Mouse (Mus musculus): ENCODE results near the gene Mab21l1. TPM values are rescaled to one million over a fixed set of nuclear protein-coding genes. Genes with fewer than 3 reads are reported as not detected.

Mab21l1 gene
- polyA plus RNA-seq, 1 experiment, result 0.11 TPM

GRCm38 (mm10) chr3:55784101-55784500 lies 1.8 kb downstream of the Mab21l1 start:
- Histone ChIP-seq H3K4me3 (ENCODE audit: low read depth, low read length) (no peak overlapping the region), H3K27ac (ENCODE audit: insufficient read depth, low read depth, low read length) (no peak overlapping the region), H3K27me3 (ENCODE audit: control insufficient read depth, insufficient read depth, low read length) (peaks cover 6% of the 10 kb centered on the region), H3K4me1 (ENCODE audit: control insufficient read depth, insufficient read depth, insufficient read length, low read length) (no peaks in the 10 kb centered on the region; the same call in 1 of the 2 replicates), H3K36me3 (ENCODE audit: control insufficient read depth, insufficient read depth, low read length) (no peaks in the 10 kb centered on the region)
- WGBS, result 67% methylated on average over 7 of the region's 7 CpGs
- TF ChIP-seq POLR2A (IDR thresholded peaks at IDR 0.05; ENCODE audit: low read depth, low read length) (no peak), CTCF (IDR thresholded peaks at IDR 0.05; ENCODE audit: extremely low read depth, insufficient read length, insufficient replicate concordance, low read depth, low read length) (no peak)

- Histone ChIP-seq H3K4me3 (ENCODE audit: low read depth, low read length) (no peak overlapping the region), H3K27me3 (ENCODE audit: control insufficient read depth, insufficient read depth, low read length) (peaks cover 6% of the 10 kb centered on the region), H3K27ac (ENCODE audit: insufficient read depth, low read depth, low read length) (no peak overlapping the region), H3K4me1 (ENCODE audit: control insufficient read depth, insufficient read depth, insufficient read length, low read length) (no peaks in the 10 kb centered on the region; the same call in 1 of the 2 replicates), H3K36me3 (ENCODE audit: control insufficient read depth, insufficient read depth, low read length) (no peaks in the 10 kb centered on the region)
- 91% methylated on average over 4 of the region's 4 CpGs for WGBS
- TF ChIP-seq POLR2A (IDR thresholded peaks at IDR 0.05; ENCODE audit: low read depth, low read length), result no peak
- TF ChIP-seq CTCF (IDR thresholded peaks at IDR 0.05; ENCODE audit: extremely low read depth, insufficient read length, insufficient replicate concordance, low read depth, low read length), result no peak
Observed at GRCm38 (mm10) chr3:55785266-55785980, 3.1 kb downstream of the Mab21l1 start.

DNA sequence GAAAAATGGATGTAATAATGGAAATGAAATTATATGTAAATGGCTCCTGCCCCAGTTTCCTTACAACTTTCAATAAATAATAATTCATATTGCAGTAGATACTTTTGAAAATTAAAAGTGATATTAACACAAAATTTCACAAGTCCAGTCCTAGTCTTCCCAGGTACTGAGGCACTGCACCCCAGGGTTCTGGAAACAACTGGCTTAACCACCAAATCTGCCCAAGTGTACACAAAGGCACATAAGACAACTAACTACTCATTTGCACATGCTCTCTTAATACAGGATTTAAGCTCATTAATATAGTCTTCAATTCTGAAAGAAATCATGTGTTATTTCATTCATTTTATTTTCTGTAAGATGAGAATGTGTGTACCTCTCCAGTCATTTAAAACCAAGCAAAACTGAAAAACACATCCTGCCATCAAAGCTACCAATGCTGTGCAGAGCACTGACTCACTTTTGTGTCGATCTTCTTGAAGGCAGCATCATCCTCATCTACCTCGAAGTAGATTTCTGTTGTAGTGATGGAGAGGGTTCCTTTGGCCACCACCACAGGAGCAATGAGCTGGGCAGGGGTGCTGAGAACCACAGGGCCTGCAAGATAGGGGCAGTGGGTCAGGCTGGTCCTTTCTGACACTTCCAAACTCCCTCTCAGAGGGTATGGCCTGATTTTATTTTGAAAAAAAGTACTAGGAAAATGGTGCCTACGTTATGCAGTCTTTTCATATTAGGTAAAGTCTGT lies 3.8 kb downstream of the Mab21l1 start:
- TF ChIP-seq CTCF (IDR thresholded peaks at IDR 0.05; ENCODE audit: extremely low read depth, insufficient read length, insufficient replicate concordance, low read depth, low read length) (no peak), POLR2A (IDR thresholded peaks at IDR 0.05; ENCODE audit: low read depth, low read length) (no peak)
- 87% methylated on average over 3 of the region's 3 CpGs for WGBS
- no peaks in the 10 kb centered on the region; the same call in 1 of the 2 replicates for H3K4me1 ChIP-seq (ENCODE audit: control insufficient read depth, insufficient read depth, insufficient read length, low read length)
- H3K27ac ChIP-seq (ENCODE audit: insufficient read depth, low read depth, low read length), result no peak overlapping the region
- H3K36me3 ChIP-seq (ENCODE audit: control insufficient read depth, insufficient read depth, low read length), result no peaks in the 10 kb centered on the region
- H3K4me3 ChIP-seq (ENCODE audit: low read depth, low read length), result no peak overlapping the region
- peaks cover 6% of the 10 kb centered on the region for H3K27me3 ChIP-seq (ENCODE audit: control insufficient read depth, insufficient read depth, low read length)

DNA sequence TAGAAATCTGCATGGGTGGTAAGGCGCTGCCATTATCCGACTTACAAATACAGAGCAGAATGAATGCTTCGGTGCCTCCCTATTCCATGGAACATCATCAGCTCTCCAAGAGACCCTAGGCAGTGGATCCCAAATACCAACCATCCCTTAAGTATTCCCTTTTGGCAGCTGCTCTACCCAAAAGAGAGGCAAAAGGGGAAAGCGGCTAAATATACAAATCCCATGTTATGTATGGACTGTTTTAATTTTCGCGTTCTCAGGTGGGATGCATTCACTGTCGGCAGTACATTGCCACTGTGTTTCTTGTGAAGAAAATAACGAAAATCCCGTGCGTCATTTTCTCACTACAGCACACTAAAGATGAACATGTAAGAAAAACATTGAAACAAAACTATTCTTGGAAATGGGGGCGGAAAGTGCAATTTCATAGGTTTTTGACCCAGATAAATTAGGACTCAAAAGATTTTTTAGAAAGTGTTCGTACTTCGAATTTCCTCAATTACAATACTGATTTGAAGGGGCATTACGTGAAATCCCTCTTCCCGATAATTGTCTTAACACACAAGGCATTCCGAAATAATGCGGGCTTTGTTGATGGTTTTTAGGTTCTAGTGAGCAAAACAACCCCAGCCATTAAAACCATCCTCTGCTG lies 4.7 kb downstream of the Mab21l1 start:
- 83% methylated on average over 17 of the region's 17 CpGs for WGBS
- Histone ChIP-seq H3K4me3 (ENCODE audit: low read depth, low read length) (peak overlapping the region; percentile 54), H3K27ac (ENCODE audit: insufficient read depth, low read depth, low read length) (no peak overlapping the region)

GRCm38 (mm10) chr3:55787487-55788213 lies 5.3 kb downstream of the Mab21l1 start:
- H3K36me3 ChIP-seq (ENCODE audit: control insufficient read depth, insufficient read depth, low read length), result no peaks in the 10 kb centered on the region
- peak overlapping the region; percentile 54 for H3K4me3 ChIP-seq (ENCODE audit: low read depth, low read length)
- no peaks in the 10 kb centered on the region; the same call in 1 of the 2 replicates for H3K4me1 ChIP-seq (ENCODE audit: control insufficient read depth, insufficient read depth, insufficient read length, low read length)
- TF ChIP-seq CTCF (IDR thresholded peaks at IDR 0.05; ENCODE audit: extremely low read depth, insufficient read length, insufficient replicate concordance, low read depth, low read length), result no peak
- TF ChIP-seq POLR2A (IDR thresholded peaks at IDR 0.05; ENCODE audit: low read depth, low read length), result no peak
- WGBS, result 3% methylated on average over 54 of the region's 54 CpGs
- no peak overlapping the region for H3K27ac ChIP-seq (ENCODE audit: insufficient read depth, low read depth, low read length)
- peaks cover 5% of the 10 kb centered on the region for H3K27me3 ChIP-seq (ENCODE audit: control insufficient read depth, insufficient read depth, low read length)

More for the DNA sequence above, 4.7 kb downstream of the Mab21l1 start:
- peaks cover 6% of the 10 kb centered on the region for H3K27me3 ChIP-seq (ENCODE audit: control insufficient read depth, insufficient read depth, low read length)
- no peak for TF ChIP-seq CTCF (IDR thresholded peaks at IDR 0.05; ENCODE audit: extremely low read depth, insufficient read length, insufficient replicate concordance, low read depth, low read length)
- H3K36me3 ChIP-seq (ENCODE audit: control insufficient read depth, insufficient read depth, low read length), result no peaks in the 10 kb centered on the region
- no peaks in the 10 kb centered on the region; the same call in 1 of the 2 replicates for H3K4me1 ChIP-seq (ENCODE audit: control insufficient read depth, insufficient read depth, insufficient read length, low read length)

- WGBS, result 42% methylated on average over 4 of the region's 4 CpGs
- Histone ChIP-seq H3K4me3 (ENCODE audit: low read depth, low read length) (no peak overlapping the region), H3K27me3 (ENCODE audit: control insufficient read depth, insufficient read depth, low read length) (peaks cover 2% of the 10 kb centered on the region; the same call in 1 of the 2 replicates), H3K36me3 (ENCODE audit: control insufficient read depth, insufficient read depth, low read length) (no peaks in the 10 kb centered on the region), H3K27ac (ENCODE audit: insufficient read depth, low read depth, low read length) (no peak overlapping the region), H3K4me1 (ENCODE audit: control insufficient read depth, insufficient read depth, insufficient read length, low read length) (peaks cover under 1% of the 10 kb centered on the region)
- TF ChIP-seq CTCF (IDR thresholded peaks at IDR 0.05; ENCODE audit: extremely low read depth, insufficient read length, insufficient replicate concordance, low read depth, low read length) (no peak), POLR2A (IDR thresholded peaks at IDR 0.05; ENCODE audit: low read depth, low read length) (no peak)
Observed at GRCm38 (mm10) chr3:55788214-55788586, 5.9 kb downstream of the Mab21l1 start.

Measured in small intestine, adult 2 months (tissue).